Mouse (Mus musculus): ENCODE data around the gene Olfr884.

Gene Olfr884

DNA sequence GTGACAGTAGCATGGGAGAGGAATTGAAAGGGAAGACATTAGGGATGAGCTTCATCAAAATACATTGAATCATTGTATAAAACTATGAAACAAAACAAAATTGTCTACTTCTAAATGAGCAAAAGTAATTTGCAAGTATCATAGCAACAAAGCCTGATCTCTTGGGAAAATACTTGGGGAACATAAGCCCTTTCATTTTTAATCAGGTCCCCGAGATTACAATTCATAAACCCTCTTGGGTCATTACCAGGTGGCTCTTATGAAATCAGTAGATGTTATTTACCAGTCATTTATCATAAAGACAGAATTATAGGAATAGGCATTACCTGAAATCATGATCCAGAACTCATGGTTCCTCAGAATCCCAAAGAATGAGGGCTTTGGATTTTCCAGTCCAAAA, at the start of gene Olfr884:
Olfr884 (plus strand) TSS at position 301 of the 400 bp plus-strand sequence.
- DNase-seq (ENCODE audit: low read depth, low spot score), result no peak

DNA sequence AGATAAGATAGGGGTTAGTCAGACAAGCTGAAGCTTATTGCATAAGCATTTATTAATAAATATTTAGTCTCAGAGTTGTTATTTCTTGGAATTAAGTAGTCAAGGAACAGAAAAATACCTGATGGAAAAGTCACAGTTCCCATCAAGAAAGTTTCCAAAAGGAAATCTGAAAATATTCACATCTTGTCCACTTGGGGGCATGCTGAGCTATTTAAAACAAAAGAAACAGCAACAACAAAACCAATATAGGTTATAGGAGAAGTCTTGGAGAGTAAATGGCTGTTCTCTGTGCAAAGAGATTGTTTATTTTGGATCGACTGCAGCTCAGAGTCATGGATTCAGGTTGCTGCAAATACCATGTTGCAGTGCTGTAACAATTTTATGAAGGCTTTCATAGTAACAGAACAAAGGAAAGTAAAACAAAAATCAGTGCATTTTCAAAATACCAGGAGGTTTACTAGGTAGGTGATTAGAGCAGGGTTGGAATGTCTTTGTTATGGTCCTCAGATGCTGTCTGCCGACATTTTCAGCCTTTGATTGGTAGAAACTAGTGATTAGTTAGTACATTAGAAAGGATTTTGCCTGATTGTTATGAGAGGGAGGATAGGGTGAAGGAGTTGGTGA, 47.7 kb upstream of the Olfr884 start:
- no peak for DNase-seq (ENCODE audit: low read depth, low spot score)

DNA sequence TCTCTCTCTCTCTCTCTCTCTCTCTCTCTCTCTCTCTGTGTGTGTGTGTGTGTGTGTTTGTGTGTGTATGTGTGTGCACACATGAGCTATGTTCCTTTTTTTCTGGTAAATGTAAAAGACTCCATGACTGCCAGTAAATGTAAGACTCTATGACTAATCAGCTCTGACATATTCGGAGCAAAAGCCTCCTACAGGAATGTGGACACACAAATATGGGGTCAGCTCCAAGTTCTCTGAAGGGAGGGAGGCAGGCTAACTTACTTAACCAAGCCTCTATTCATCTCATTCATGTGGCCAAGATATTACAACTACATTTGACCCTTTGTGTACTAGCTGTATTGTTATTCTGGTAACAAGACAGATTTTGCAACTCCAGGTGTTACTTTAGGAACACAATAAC, 46.3 kb upstream of the Olfr884 start:
- no peak for DNase-seq (ENCODE audit: low read depth, low spot score)

DNA sequence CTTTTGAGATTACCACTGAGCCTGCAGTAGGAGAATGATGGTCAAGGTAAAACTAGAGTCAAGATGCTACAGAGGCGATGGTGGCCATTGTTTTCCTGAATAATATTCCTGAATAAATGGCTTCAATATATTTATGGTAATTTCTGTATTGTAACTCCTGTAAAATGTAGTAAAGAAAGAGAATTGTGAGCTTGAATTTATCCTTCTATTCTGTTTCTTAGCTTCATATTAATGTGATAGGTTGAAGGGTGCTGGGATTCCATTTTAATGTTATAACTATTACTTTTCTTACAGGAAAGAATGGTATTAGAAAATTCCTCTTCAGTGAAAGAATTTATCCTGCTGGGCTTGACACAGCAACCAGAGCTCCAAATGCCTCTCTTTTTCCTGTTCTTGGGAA, 20.8 kb upstream of the Olfr884 start, which contains the start of gene Olfr883:
Olfr883 (plus strand) TSS at position 301 of the 400 bp plus-strand sequence.
- DNase-seq (ENCODE audit: low read depth, low spot score), result no peak

DNA sequence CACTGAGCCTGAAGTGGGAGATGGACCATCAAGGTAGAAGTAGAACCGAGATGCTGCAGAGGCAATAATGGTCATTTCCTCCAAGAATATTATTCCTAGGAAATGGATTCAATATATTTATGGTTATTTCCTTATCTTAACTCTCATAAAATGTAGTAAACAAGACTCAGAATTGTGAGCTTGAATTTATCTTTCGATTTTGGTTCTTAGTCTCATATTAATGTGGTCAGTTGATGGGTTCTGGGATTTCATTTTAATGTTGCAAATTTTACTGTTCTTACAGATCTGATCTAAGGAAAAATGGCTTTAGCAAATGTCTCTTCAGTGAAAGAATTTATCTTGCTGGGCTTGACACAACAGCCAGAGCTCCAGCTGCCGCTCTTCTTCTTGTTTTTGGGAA, 14.7 kb downstream of the Olfr884 start, which contains the start of gene Olfr885:
Olfr885 (plus strand) TSS at position 301 of the 400 bp plus-strand sequence.
- DNase-seq (ENCODE audit: low read depth, low spot score), result no peak

DNA sequence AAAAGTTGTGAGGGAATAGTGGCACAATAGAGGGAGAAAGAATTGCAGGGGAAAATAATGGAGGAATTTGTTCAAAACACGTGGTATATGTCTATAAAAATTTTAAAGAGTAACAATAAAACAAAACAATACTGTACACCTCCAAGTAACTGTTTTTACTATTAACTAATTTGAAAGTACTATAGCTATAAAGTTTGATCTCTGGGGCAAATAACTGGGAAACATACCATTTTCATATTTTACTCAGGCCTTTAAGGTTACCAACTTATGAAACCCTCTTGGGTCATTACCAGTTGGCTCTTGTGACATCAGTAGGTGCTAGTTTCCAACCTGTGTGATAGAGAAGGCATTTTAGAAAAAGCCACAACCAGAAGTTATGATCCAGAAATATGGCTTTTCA, 37.4 kb downstream of the Olfr884 start, which contains the start of gene Olfr887:
Olfr887 (plus strand) TSS at position 301 of the 400 bp plus-strand sequence.
- no peak for DNase-seq (ENCODE audit: low read depth, low spot score)

All from skeletal muscle tissue, adult 2 months (tissue).